30 mouse cellular contexts compared by ENCODE assay signal in genomic region chr1:152543449-152544159, GRCm38 (mm10).
A peak's percentile ranks its signal among the peaks of the same experiment; 100 is the strongest.
DNase-seq lines count a peak whose midpoint lies in the region; ATAC-seq and TF ChIP-seq lines count a peak whose summit lies in the region.
"Had no signal": no experiment of that assay in that cellular context is flagged by ENCODE, and none has a peak within 500 bp of the region (broad histone marks: within the 10 kb centered on the region; RNA-seq: fewer than 3 reads in every experiment).

No protein-coding gene starts in this region.

- 49% methylated on average over 2 of the region's 2 CpGs for WGBS in liver, postnatal 0 days (ENCODE audit: insufficient replicate concordance)
- 73% methylated on average over 2 of the region's 2 CpGs for WGBS in liver, embryonic 11.5 days
- WGBS in intestine, embryonic 16.5 days, result 55% methylated on average over 2 of the region's 2 CpGs
- WGBS in stomach, embryonic 15.5 days, result 72% methylated on average over 2 of the region's 2 CpGs
- 72% methylated on average over 2 of the region's 2 CpGs for WGBS in heart, embryonic 11.5 days (ENCODE audit: insufficient replicate concordance)

- H3K4me1 ChIP-seq in liver, postnatal 0 days (ENCODE audit: insufficient read depth), result peaks cover 4% of the 10 kb centered on the region; the same call in 1 of the 2 replicates
- no peaks in the 10 kb centered on the region for H3K4me1 ChIP-seq in liver, embryonic 11.5 days (replicated peaks; ENCODE audit: control insufficient read depth, insufficient read depth, low read length)
- H3K4me1 ChIP-seq in intestine, embryonic 16.5 days (ENCODE audit: control insufficient read depth, insufficient read depth, low read length), result peaks cover 9% of the 10 kb centered on the region; the same call in 1 of the 2 replicates
- H3K4me1 ChIP-seq in stomach, embryonic 15.5 days, result 0 out of 2 replicates have a peak, but pooled peaks cover 4% of the 10 kb centered on the region
- H3K4me1 ChIP-seq in heart, embryonic 11.5 days (ENCODE audit: control insufficient read depth, insufficient read depth, low read length), result peaks cover 4% of the 10 kb centered on the region; the same call in 1 of the 2 replicates
- H3K4me1 ChIP-seq: embryonic facial prominence, embryonic 10.5 days; forebrain, embryonic 13.5 days; hindbrain, embryonic 10.5 days; hindbrain, embryonic 13.5 days had no signal

- H3K36me3 ChIP-seq in liver, postnatal 0 days (replicated peaks; ENCODE audit: insufficient read depth, low read length), result peaks cover 29% of the 10 kb centered on the region
- H3K36me3 ChIP-seq in liver, embryonic 11.5 days (ENCODE audit: control insufficient read depth, insufficient read depth, low read length), result no peaks in the 10 kb centered on the region
- H3K36me3 ChIP-seq in intestine, embryonic 16.5 days (ENCODE audit: control insufficient read depth, insufficient read depth, low read length), result peaks cover 8% of the 10 kb centered on the region
- H3K36me3 ChIP-seq in stomach, embryonic 15.5 days, result peaks cover 15% of the 10 kb centered on the region; the same call in 1 of the 2 replicates
- H3K36me3 ChIP-seq in heart, embryonic 11.5 days (ENCODE audit: control insufficient read depth, insufficient read depth, low read length), result peaks cover 27% of the 10 kb centered on the region

- H3K27ac ChIP-seq in liver, postnatal 0 days (ENCODE audit: low read depth), result no peak overlapping the region
- H3K27ac ChIP-seq in liver, embryonic 11.5 days (ENCODE audit: low read depth, low read length), result no peak overlapping the region
- peak overlapping the region; percentile 83 for H3K27ac ChIP-seq in intestine, embryonic 16.5 days (ENCODE audit: low read length)
- peak overlapping the region; percentile 46; the same call in 1 of the 2 replicates for H3K27ac ChIP-seq in stomach, embryonic 15.5 days
- H3K27ac ChIP-seq in heart, embryonic 11.5 days (ENCODE audit: low read depth, low read length), result no peak overlapping the region
- H3K27ac ChIP-seq: embryonic facial prominence, embryonic 10.5 days; embryonic facial prominence, embryonic 13.5 days; forebrain, embryonic 13.5 days; heart, embryonic 15.5 days; hindbrain, embryonic 10.5 days; hindbrain, embryonic 13.5 days had no signal

- no peaks in the 10 kb centered on the region for H3K27me3 ChIP-seq in liver, postnatal 0 days (ENCODE audit: insufficient read depth, low read length)
- H3K27me3 ChIP-seq in liver, embryonic 11.5 days (replicated peaks; ENCODE audit: control insufficient read depth, insufficient read depth, low read length), result no peaks in the 10 kb centered on the region
- no peaks in the 10 kb centered on the region for H3K27me3 ChIP-seq in intestine, embryonic 16.5 days (replicated peaks; ENCODE audit: control insufficient read depth, insufficient read depth, low read length)
- H3K27me3 ChIP-seq in stomach, embryonic 15.5 days (replicated peaks), result no peaks in the 10 kb centered on the region
- no peaks in the 10 kb centered on the region for H3K27me3 ChIP-seq in heart, embryonic 11.5 days (ENCODE audit: control insufficient read depth, insufficient read depth, low read length)
- H3K27me3 ChIP-seq: embryonic facial prominence, embryonic 13.5 days; forebrain, embryonic 13.5 days; heart, embryonic 12.5 days; heart, embryonic 15.5 days; hindbrain, embryonic 13.5 days had no signal

- TF ChIP-seq CTCF in liver, postnatal 0 days (IDR thresholded peaks at IDR 0.05; ENCODE audit: low read depth), result no peak

- no peak overlapping the region for H3K9ac ChIP-seq in liver, postnatal 0 days (replicated peaks)
- H3K9ac ChIP-seq in liver, embryonic 11.5 days (ENCODE audit: low read depth, low read length), result no peak overlapping the region
- H3K9ac ChIP-seq in intestine, embryonic 16.5 days (ENCODE audit: low read depth, low read length), result no peak overlapping the region
- no peak overlapping the region for H3K9ac ChIP-seq in stomach, embryonic 15.5 days
- H3K9ac ChIP-seq in heart, embryonic 11.5 days (ENCODE audit: low read depth, low read length), result no peak overlapping the region
- H3K9ac ChIP-seq: embryonic facial prominence, embryonic 13.5 days; forebrain, embryonic 13.5 days; heart, embryonic 12.5 days; heart, embryonic 15.5 days; hindbrain, embryonic 13.5 days had no signal

- ATAC-seq in liver, postnatal 0 days, result peak; percentile 40; the same call in 1 of the 2 replicates
- no peak for ATAC-seq in liver, embryonic 11.5 days (replicated peaks; ENCODE audit: low FRiP score)
- ATAC-seq in intestine, embryonic 16.5 days, result peak; percentile 88
- no peak for ATAC-seq in stomach, embryonic 15.5 days (ENCODE audit: insufficient read depth, low FRiP score, low read depth)
- no peak for ATAC-seq in heart, embryonic 11.5 days (replicated peaks; ENCODE audit: insufficient number of reproducible peaks, low FRiP score, low TSS enrichment)
- ATAC-seq: CD4-positive, CD25-positive, alpha-beta regulatory T cell, adult 4 months; forebrain, embryonic 13.5 days; forebrain, embryonic 16.5 days; hindbrain, embryonic 16.5 days had no signal

- no peak for TF ChIP-seq EP300 in liver, postnatal 0 days (IDR thresholded peaks at IDR 0.05; ENCODE audit: low read depth)

- no peak for DNase-seq in liver, postnatal 0 days
- DNase-seq in liver, embryonic 11.5 days (ENCODE audit: low spot score), result no peak
- no peak for DNase-seq in gastrocnemius, postnatal 4 days (ENCODE audit: low spot score in 2 of 2)
- no peak for DNase-seq in spleen, postnatal 4 days (ENCODE audit: low spot score in 2 of 2)
- DNase-seq: adrenal gland, adult 2 months; adrenal gland, postnatal 14 days; cerebellum, adult 11 months; cerebellum, adult 8-10 months; cerebellum, postnatal 10 days; cerebellum, postnatal 36 days; embryo, embryonic 11 days; gastrocnemius, postnatal 10 days; gastrocnemius, postnatal 36 days; heart, adult 11 months; heart, postnatal 10 days; heart, postnatal 36 days had no signal

- no peak overlapping the region for H3K4me3 ChIP-seq in liver, postnatal 0 days (ENCODE audit: low read depth, low read length)
- H3K4me3 ChIP-seq in liver, embryonic 11.5 days (ENCODE audit: low read depth, low read length), result no peak overlapping the region
- no peak overlapping the region for H3K4me3 ChIP-seq in intestine, embryonic 16.5 days (ENCODE audit: low read length)
- no peak overlapping the region for H3K4me3 ChIP-seq in stomach, embryonic 15.5 days (replicated peaks)
- no peak overlapping the region for H3K4me3 ChIP-seq in heart, embryonic 11.5 days (ENCODE audit: low read depth, low read length)
- H3K4me3 ChIP-seq: embryonic facial prominence, embryonic 10.5 days; embryonic facial prominence, embryonic 13.5 days; erythroblast, embryonic 14.5 days; forebrain, embryonic 13.5 days; heart, embryonic 12.5 days; heart, embryonic 15.5 days; hindbrain, embryonic 10.5 days; hindbrain, embryonic 13.5 days had no signal

- no peak overlapping the region for H3K4me2 ChIP-seq in liver, postnatal 0 days (ENCODE audit: low read depth, low read length)
- no peak overlapping the region for H3K4me2 ChIP-seq in liver, embryonic 11.5 days
- no peak overlapping the region for H3K4me2 ChIP-seq in intestine, embryonic 16.5 days (ENCODE audit: low read depth, low read length)
- H3K4me2 ChIP-seq in stomach, embryonic 15.5 days, result no peak overlapping the region
- no peak overlapping the region for H3K4me2 ChIP-seq in heart, embryonic 11.5 days
- H3K4me2 ChIP-seq: embryonic facial prominence, embryonic 13.5 days; forebrain, embryonic 13.5 days; heart, embryonic 12.5 days; heart, embryonic 15.5 days; hindbrain, embryonic 13.5 days had no signal

- H3K9me3 ChIP-seq in liver, postnatal 0 days (ENCODE audit: low read length), result no peaks in the 10 kb centered on the region
- H3K9me3 ChIP-seq in liver, embryonic 11.5 days (ENCODE audit: control insufficient read depth, low read length), result no peaks in the 10 kb centered on the region
- no peaks in the 10 kb centered on the region for H3K9me3 ChIP-seq in intestine, embryonic 16.5 days (ENCODE audit: control insufficient read depth, low read length)
- H3K9me3 ChIP-seq in stomach, embryonic 15.5 days, result no peaks in the 10 kb centered on the region
- no peaks in the 10 kb centered on the region for H3K9me3 ChIP-seq in heart, embryonic 11.5 days (replicated peaks; ENCODE audit: control insufficient read depth, low read length)
- H3K9me3 ChIP-seq: embryonic facial prominence, embryonic 10.5 days; embryonic facial prominence, embryonic 13.5 days; forebrain, embryonic 13.5 days; heart, embryonic 12.5 days; heart, embryonic 15.5 days; hindbrain, embryonic 10.5 days; hindbrain, embryonic 13.5 days had no signal

Comparison
In these comparisons a context has a peak if more than half of its experiments do, and no peak if none do; other contexts are left out.
1. ATAC-seq: peak in liver, postnatal 0 days (single experiment) and intestine, embryonic 16.5 days (single experiment); none in liver, embryonic 11.5 days (single experiment), stomach, embryonic 15.5 days (single experiment) and heart, embryonic 11.5 days (single experiment).
2. H3K27ac ChIP-seq: peak in intestine, embryonic 16.5 days (single experiment) and stomach, embryonic 15.5 days (single experiment); none in liver, postnatal 0 days (single experiment), liver, embryonic 11.5 days (single experiment) and heart, embryonic 11.5 days (single experiment).